Mouse (Mus musculus) liver, adult 2 months (tissue): ENCODE data around the gene Il18.

Source experiments
- CTCF ChIP-seq: fragments of 200-500 bp; IDR thresholded peaks from 2 replicates; pipeline ENCODE4 v1.5.1; 2011; ENCODE audit warnings: low read depth, low read length, control low read depth
- POLR2A ChIP-seq: fragments of 200-500 bp; IDR thresholded peaks from 2 replicates; pipeline ENCODE4 v1.6.1; 2011; ENCODE audit warnings: low read length, control low read depth; ENCODE audit not compliant: insufficient read depth; ENCODE audit errors: extremely low read depth

- no peak for TF ChIP-seq POLR2A
- no peak for TF ChIP-seq CTCF
Measured at GRCm38 (mm10) chr9:50515462-50515861, 39.2 kb upstream of the Il18 start.
